ENCODE assay signal across 20 mouse cellular contexts in genomic region chr2:163056584-163056983, GRCm38 (mm10). TPM values are rescaled to one million over a fixed set of nuclear protein-coding genes. Genes with fewer than 3 reads are reported as not detected.
DNase-seq lines count a peak whose midpoint lies in the region; ATAC-seq and TF ChIP-seq lines count a peak whose summit lies in the region.
"Had no signal": no experiment of that assay in that cellular context is flagged by ENCODE, and none has a peak within 500 bp of the region (broad histone marks: within the 10 kb centered on the region; RNA-seq: fewer than 3 reads in every experiment).

No protein-coding gene starts in this region.

- WGBS in lung, embryonic 14.5 days, result 61% methylated on average over 9 of the region's 9 CpGs
- 83% methylated on average over 9 of the region's 9 CpGs for WGBS in liver, embryonic 11.5 days

- peak overlapping the region; percentile 73 for H3K4me3 ChIP-seq in erythroblast, embryonic 14.5 days (replicated peaks)
- peak overlapping the region; percentile 79; the same call in 1 of the 2 replicates for H3K4me3 ChIP-seq in lung, embryonic 14.5 days (ENCODE audit: low read depth, low read length)
- peak overlapping the region; percentile 89; the same call in 1 of the 2 replicates for H3K4me3 ChIP-seq in liver, embryonic 11.5 days (ENCODE audit: low read depth, low read length)

- peak; percentile 5 for DNase-seq in lung, embryonic 14.5 days
- DNase-seq in lung, postnatal 25 days (ENCODE audit: low spot score), result no peak
- DNase-seq in liver, embryonic 11.5 days (ENCODE audit: low spot score), result no peak
- DNase-seq in lung, postnatal 36 days, result peak; percentile 49
- DNase-seq in ovary, postnatal 10 days (ENCODE audit: low spot score), result no peak
- DNase-seq in right cerebral cortex, postnatal 14 days, result no peak
- DNase-seq: cerebellum, adult 11-12 months; gastrocnemius, postnatal 25 days; kidney, postnatal 25 days; left cerebral cortex, postnatal 4 days; thymus, postnatal 14 days had no signal

- H3K27me3 ChIP-seq in erythroblast, embryonic 14.5 days (ENCODE audit: control insufficient read depth), result no peaks in the 10 kb centered on the region
- H3K27me3 ChIP-seq in lung, embryonic 14.5 days (ENCODE audit: insufficient read depth, low read length), result no peaks in the 10 kb centered on the region
- H3K27me3 ChIP-seq in liver, embryonic 11.5 days (replicated peaks; ENCODE audit: control insufficient read depth, insufficient read depth, low read length), result no peaks in the 10 kb centered on the region
- H3K27me3 ChIP-seq: embryonic facial prominence, embryonic 15.5 days had no signal

- no peaks in the 10 kb centered on the region for H3K9me3 ChIP-seq in erythroblast, embryonic 14.5 days (ENCODE audit: control insufficient read depth, low read length)
- H3K9me3 ChIP-seq in lung, embryonic 14.5 days (ENCODE audit: low read depth, low read length), result no peaks in the 10 kb centered on the region
- H3K9me3 ChIP-seq in liver, embryonic 11.5 days (ENCODE audit: control insufficient read depth, low read length), result no peaks in the 10 kb centered on the region
- H3K9me3 ChIP-seq: embryonic facial prominence, embryonic 15.5 days; hindbrain, embryonic 10.5 days had no signal

- peaks cover 61% of the 10 kb centered on the region for H3K36me3 ChIP-seq in erythroblast, embryonic 14.5 days (ENCODE audit: control insufficient read depth)
- H3K36me3 ChIP-seq in lung, embryonic 14.5 days (ENCODE audit: insufficient read depth), result no peaks in the 10 kb centered on the region
- H3K36me3 ChIP-seq in liver, embryonic 11.5 days (ENCODE audit: control insufficient read depth, insufficient read depth, low read length), result no peaks in the 10 kb centered on the region; the same call in 1 of the 2 replicates
- H3K36me3 ChIP-seq: embryonic facial prominence, embryonic 15.5 days had no signal

- no peak overlapping the region for H3K27ac ChIP-seq in lung, embryonic 14.5 days (ENCODE audit: low read depth)
- no peak overlapping the region for H3K27ac ChIP-seq in liver, embryonic 11.5 days (ENCODE audit: low read depth, low read length)
- H3K27ac ChIP-seq: embryonic facial prominence, embryonic 15.5 days; hindbrain, embryonic 10.5 days had no signal

- ATAC-seq in erythroblast, adult 5-6 weeks (replicated peaks; ENCODE audit: low FRiP score, poor library complexity, severe bottlenecking), result no peak
- no peak for ATAC-seq in lung, embryonic 14.5 days (ENCODE audit: insufficient read depth)
- no peak for ATAC-seq in liver, embryonic 11.5 days (replicated peaks; ENCODE audit: low FRiP score)
- ATAC-seq: intestine, embryonic 16.5 days had no signal

- peaks cover 74% of the 10 kb centered on the region for H3K4me1 ChIP-seq in erythroblast, embryonic 14.5 days (ENCODE audit: control insufficient read depth)
- peaks cover 16% of the 10 kb centered on the region; the same call in 1 of the 2 replicates for H3K4me1 ChIP-seq in lung, embryonic 14.5 days (ENCODE audit: insufficient read depth)
- H3K4me1 ChIP-seq in liver, embryonic 11.5 days (replicated peaks; ENCODE audit: control insufficient read depth, insufficient read depth, low read length), result peaks cover 46% of the 10 kb centered on the region

- peak overlapping the region; percentile 26; the same call in 1 of the 2 replicates for H3K9ac ChIP-seq in lung, embryonic 14.5 days
- peak overlapping the region; percentile 32; the same call in 1 of the 2 replicates for H3K9ac ChIP-seq in liver, embryonic 11.5 days (ENCODE audit: low read depth, low read length)
- H3K9ac ChIP-seq: embryonic facial prominence, embryonic 15.5 days had no signal

- TF ChIP-seq CTCF in lung, embryonic 14.5 days (IDR thresholded peaks at IDR 0.05; ENCODE audit: low read depth), result no peak

- H3K4me2 ChIP-seq in lung, embryonic 14.5 days, result peak overlapping the region; percentile 98
- H3K4me2 ChIP-seq in liver, embryonic 11.5 days, result peak overlapping the region; percentile 93

RNA-seq across cellular contexts. Expression of gene Mybl2, which starts 2.1 kb away (rescaled TPM):
- polyA plus RNA-seq in erythroblast, embryonic 14.5 days (2012), result 21.7 and 27.3 TPM in 2 replicates
- total RNA-seq in erythroblast, adult 5-6 weeks (2015; ENCODE audit: low replicate concordance), result 9.2 and 22.2 TPM in 2 replicates
- 35.9 and 65.1 TPM in 2 replicates for total RNA-seq in erythroblast, adult 5-6 weeks (2017; ENCODE audit: low replicate concordance)
- 33.4 and 39.5 TPM in 2 replicates for polyA plus RNA-seq in lung, embryonic 14.5 days (2014; fragmentation: Nextera tagmentation; extraction: Ambion mirVana)
- 69.2 and 70.9 TPM in 2 replicates for polyA plus RNA-seq in liver, embryonic 11.5 days (2014; fragmentation: Nextera tagmentation; extraction: Ambion mirVana)

RNA-seq across cellular contexts. Expression of gene Gtsf1l, which starts 31.1 kb away (rescaled TPM):
- not detected in 2 replicates for polyA plus RNA-seq in erythroblast, embryonic 14.5 days (2012)
- 2.9 TPM in 1 of 2 replicates, not detected in the other for total RNA-seq in erythroblast, adult 5-6 weeks (2015; ENCODE audit: low replicate concordance)
- total RNA-seq in erythroblast, adult 5-6 weeks (2017; ENCODE audit: low replicate concordance), result not detected in 2 replicates
- polyA plus RNA-seq in lung, embryonic 14.5 days (2014; fragmentation: Nextera tagmentation; extraction: Ambion mirVana), result not detected in 2 replicates
- not detected in 2 replicates for polyA plus RNA-seq in liver, embryonic 11.5 days (2014; fragmentation: Nextera tagmentation; extraction: Ambion mirVana)
- total RNA-seq: gastrocnemius, postnatal 25 days; layer of hippocampus, postnatal 14 days; left cerebral cortex, postnatal 4 days had no signal
- polyA plus RNA-seq: cortical plate, adult 2 months; frontal cortex, adult 2 months; heart, embryonic 11.5 days; hindbrain, embryonic 10.5 days; intestine, embryonic 16.5 days had no signal

RNA-seq across cellular contexts. Expression of gene Ift52, which starts 39.4 kb away (rescaled TPM):
- polyA plus RNA-seq in erythroblast, embryonic 14.5 days (2012), result 0.11 and 0.36 TPM in 2 replicates
- total RNA-seq in erythroblast, adult 5-6 weeks (2015; ENCODE audit: low replicate concordance), result 6.7 and 16.7 TPM in 2 replicates
- total RNA-seq in erythroblast, adult 5-6 weeks (2017; ENCODE audit: low replicate concordance), result 5.4 and 13.5 TPM in 2 replicates
- polyA plus RNA-seq in lung, embryonic 14.5 days (2014; fragmentation: Nextera tagmentation; extraction: Ambion mirVana), result 47.4 and 49.0 TPM in 2 replicates
- 43.0 and 44.8 TPM in 2 replicates for polyA plus RNA-seq in liver, embryonic 11.5 days (2014; fragmentation: Nextera tagmentation; extraction: Ambion mirVana)

Comparison
In these comparisons a context has a peak if more than half of its experiments do, and no peak if none do; other contexts are left out.
1. DNase-seq: peak in lung, embryonic 14.5 days (single experiment) and lung, postnatal 36 days (single experiment); none in lung, postnatal 25 days (single experiment), liver, embryonic 11.5 days (single experiment), ovary, postnatal 10 days (single experiment) and right cerebral cortex, postnatal 14 days (single experiment).
2. RNA of gene Ift52, which starts 39.4 kb away (polyA plus RNA-seq): 47.4 to 49.0 TPM in lung, embryonic 14.5 days and 43.0 to 44.8 TPM in liver, embryonic 11.5 days; 0.11 to 0.36 TPM in erythroblast, embryonic 14.5 days; every median in the first group is over 10 times any median in the second.
3. Peak in every context shown above with its lines, with median percentiles within 50 percentile points of each other: H3K4me3 ChIP-seq.